Mouse (Mus musculus) monocyte, adult 5-6 weeks (primary cell): Measurements from ENCODE around the gene Fgb. TPM values are rescaled to one million over a fixed set of nuclear protein-coding genes. Genes with fewer than 3 reads are reported as not detected.

Experiments
- ATAC-seq: fragments of 153-309, 156-312 bp; replicated peaks from 2 replicates; pipeline ENCODE4 v1.8.0; 2017; ENCODE audit warnings: mild to moderate bottlenecking; ENCODE audit not compliant: low TSS enrichment, insufficient number of reproducible peaks, severe bottlenecking, poor library complexity, low FRiP score
- total RNA-seq: library from RNA; stranded (forward); fragments of 200-1000, 200-491, 200-594 nt; gene quantifications from 3 replicates; pipeline ENCODE4 v1.2.3, GENCODE M21; 2017

Gene Fgb
- total RNA-seq, 1 experiment from 2014 or later, result not detected

DNA sequence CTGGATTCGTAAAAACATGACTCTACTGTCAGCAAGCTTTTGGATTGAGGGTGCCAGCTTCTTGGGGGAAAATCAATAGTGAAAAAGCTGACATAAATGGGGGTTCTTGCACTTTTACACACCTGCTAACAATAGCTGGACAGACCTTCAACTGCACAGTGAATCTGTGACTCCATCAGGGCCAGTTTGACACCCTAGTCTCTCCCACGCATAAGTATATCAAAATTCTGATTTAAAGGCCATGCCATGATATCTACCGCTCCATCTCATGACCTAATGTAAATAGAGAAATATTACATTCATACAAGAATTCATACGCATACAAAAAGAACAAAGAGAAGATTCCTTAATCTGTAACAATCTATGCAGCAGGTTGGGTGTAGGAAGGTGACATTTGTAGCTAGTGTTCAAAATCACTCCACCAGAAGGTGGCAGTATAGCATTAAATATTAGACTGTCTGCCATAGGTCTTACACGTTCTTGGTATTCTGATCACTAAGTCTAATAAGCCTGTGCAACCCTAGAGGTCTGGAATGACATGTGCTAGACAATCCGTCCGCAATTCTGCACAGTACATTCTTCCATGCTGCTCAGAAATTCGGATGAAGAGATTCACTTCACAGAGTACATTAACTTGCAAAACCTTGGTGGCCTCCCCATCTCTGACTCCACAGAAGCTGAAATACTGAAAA, 50.7 kb downstream of the Fgb start:
- no peak for ATAC-seq

- no peak for ATAC-seq
Observed at GRCm38 (mm10) chr3:82996656-82997055, 53.0 kb downstream of the Fgb start.

- no peak for ATAC-seq
Observed at GRCm38 (mm10) chr3:82995368-82995767, 54.3 kb downstream of the Fgb start.

DNA sequence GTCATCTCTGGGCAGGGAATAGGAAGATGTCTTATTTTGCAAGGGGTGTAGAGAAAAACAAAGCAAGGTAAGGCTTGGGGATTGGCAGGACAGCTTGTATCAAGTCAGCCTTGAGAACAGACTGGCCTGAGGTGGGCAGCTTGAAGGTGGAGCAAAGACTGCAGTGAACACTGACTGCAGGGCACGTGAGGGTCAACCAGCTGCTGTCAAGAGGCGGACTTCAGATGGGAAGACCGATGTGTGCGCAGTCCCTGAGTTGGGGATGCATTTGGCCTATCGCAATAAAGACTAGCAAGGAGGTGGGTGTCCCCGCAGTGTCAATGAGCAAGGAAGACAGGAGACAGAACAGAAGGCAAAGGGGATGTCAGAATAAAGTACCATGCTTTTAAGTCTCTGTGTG, 56.7 kb downstream of the Fgb start:
- no peak for ATAC-seq

DNA sequence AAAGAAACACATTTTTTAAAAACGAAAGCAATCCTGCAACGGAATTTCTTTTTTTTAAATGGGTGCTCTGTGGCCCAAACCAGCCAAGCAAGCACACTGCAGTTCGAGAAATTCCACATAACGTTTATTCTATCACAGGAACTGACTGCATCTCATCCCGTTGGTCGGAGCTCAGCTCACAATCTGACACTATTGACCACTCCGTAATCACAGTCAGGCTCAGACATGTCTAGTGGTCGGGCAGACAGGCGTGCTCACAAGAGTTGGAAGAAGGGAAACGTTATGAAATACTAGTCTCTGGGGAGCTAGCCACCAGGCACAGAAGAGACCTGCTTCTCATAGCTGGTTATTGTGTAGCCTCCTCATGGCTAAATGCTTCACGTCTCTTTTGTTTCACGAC, 57.7 kb downstream of the Fgb start:
- ATAC-seq, result no peak

Other genes starting within 250 kb of the Fgb start
- not detected in 3 replicates for gene Rbm46, start 173.4 kb downstream of the Fgb start, total RNA-seq
- not detected in 3 replicates for gene Lrat, start 145.9 kb downstream of the Fgb start, total RNA-seq
- not detected in 3 replicates for gene Fgg, start 42.1 kb downstream of the Fgb start, total RNA-seq
- not detected in 3 replicates for gene Fga, start 23.8 kb downstream of the Fgb start, total RNA-seq
- 57.3 to 72.2 TPM (median 57.9 TPM) in 3 replicates for gene Plrg1, start 5.7 kb upstream of the Fgb start, total RNA-seq
- gene Dchs2, start 78.1 kb upstream of the Fgb start, total RNA-seq, result not detected in 3 replicates